Mouse (Mus musculus) urinary bladder, postnatal 4 days (tissue): ENCODE data around the gene Klc3.

Experiments
- DNase-seq, 2 experiments: peaks; one replicate each; pipeline ENCODE4 v3.0.0; 2021 to 2022; ENCODE audit warnings: low spot score in 2 of 2

Klc3 gene

GRCm38 (mm10) chr7:19359892-19360641, 43.8 kb downstream of the Klc3 start:
- DNase-seq: peak; percentile 77

DNA sequence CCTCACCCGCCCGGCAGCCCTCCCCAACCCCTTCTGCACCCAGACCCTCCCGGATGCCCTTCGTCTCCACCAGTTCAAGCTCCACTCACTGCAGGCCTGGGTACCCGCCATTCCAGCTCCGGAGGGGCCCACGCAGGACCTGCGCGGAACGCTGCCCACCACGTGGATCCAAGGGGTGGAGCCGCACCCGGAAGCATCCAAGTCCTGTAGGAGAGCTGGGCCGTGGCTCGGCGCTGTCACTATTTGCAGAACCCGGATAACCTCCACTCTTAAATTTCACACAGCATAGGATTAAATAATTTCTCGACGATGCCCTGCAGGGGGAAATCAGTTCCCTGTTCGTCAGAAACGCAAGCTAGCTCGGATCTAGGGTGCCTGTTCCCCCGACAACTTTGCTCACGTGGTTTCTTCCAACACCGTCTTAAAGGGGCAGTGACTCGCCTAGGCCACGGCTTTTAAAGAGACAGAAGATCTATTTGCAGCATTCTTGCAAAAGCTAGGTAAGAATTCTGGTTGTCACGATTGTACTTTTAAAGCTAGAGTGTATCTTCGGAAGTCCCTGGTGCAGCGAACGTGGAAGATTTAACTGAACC, 44.5 kb downstream of the Klc3 start, which contains the start of the genes Cd3eap and Ppp1r13l:
Cd3eap (minus strand) TSS at position 185 of the 593 bp plus-strand sequence.
Ppp1r13l (plus strand) TSS at position 451 of the 593 bp plus-strand sequence.
- peak; percentile 82 to 85 for DNase-seq

DNA sequence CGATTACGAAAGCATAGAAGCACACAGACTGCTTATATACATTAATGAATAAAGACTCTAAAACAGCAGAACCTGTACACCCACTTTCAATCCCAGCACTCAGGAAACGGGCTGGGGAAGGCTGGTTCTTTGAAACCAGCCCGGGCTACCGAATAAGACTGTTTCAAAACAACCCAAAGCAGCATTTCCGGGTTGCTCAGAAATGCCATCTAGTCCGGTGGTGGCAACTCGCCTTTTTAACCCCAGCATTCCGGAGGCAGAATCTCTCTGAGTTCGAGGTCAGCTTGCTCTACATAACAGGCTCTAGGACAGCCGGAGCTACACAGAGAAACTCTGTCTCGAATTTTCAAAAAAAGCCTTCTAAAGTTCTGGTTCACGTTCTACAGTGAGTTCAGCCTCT, 45.3 kb downstream of the Klc3 start:
- no peak for DNase-seq

- DNase-seq: no peak
Measured at GRCm38 (mm10) chr7:19357381-19358375, 46.2 kb downstream of the Klc3 start.

DNA sequence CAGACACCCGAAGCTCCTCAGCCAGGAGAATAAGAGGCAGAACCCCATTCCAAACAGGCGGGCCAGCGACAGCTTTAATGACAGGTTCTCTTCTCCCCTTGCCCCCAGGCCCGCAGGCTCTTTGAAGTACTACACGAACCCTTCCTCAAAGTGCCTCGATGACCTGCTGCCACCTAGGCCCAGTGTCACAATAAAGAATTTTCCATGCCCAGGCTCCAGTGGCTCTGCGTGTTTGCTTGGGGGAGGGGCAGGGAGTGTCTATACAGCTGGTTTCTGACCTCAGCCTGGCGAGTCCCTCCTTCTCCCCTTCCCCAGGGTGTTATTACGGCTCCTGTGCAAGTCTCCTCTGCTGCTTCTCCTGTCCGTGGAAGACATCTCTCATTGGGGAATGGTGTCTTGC, 47.6 kb downstream of the Klc3 start:
- no peak for DNase-seq

DNA sequence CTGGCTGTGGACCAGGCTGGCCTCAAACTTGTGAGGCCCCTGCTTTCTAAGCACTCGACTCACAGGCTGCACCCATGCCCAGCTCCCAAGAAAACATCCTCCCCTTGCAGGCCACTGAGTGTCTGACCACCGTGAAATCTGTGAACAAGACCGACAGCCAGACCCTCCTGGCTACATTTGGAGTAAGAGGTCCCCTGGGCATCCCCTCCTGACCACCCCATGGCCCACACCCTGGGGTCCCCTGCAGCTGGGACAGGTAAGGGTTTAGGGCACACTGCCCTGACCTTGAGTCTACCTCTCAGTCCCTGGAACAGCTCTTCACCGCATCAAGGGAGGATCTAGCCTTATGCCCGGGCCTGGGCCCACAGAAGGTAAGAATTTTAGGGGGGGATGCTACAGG, 48.9 kb downstream of the Klc3 start:
- no peak for DNase-seq

DNA sequence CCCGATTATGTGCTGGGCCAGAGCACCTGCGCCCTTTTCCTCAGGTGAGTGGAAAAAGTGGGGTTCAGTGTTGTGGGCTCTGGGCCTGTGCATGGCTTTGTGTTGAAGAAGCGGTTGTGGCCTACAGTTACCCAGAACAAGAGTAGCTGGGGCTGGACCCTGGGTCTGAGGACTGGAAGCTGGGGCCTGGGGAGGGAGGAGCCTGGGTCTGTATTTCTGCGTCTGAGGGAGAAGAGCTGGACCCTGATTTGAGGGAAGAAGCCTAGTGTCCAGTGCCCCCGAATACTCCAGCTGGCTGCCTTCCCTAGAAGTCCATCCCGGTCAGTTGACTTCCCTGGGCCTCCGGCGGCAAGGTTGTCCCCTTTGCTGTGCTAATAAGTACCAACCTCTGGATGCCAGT, 53.7 kb downstream of the Klc3 start:
- DNase-seq: no peak

- no peak for DNase-seq
Measured at GRCm38 (mm10) chr7:19349188-19349915, 54.6 kb downstream of the Klc3 start.

DNA sequence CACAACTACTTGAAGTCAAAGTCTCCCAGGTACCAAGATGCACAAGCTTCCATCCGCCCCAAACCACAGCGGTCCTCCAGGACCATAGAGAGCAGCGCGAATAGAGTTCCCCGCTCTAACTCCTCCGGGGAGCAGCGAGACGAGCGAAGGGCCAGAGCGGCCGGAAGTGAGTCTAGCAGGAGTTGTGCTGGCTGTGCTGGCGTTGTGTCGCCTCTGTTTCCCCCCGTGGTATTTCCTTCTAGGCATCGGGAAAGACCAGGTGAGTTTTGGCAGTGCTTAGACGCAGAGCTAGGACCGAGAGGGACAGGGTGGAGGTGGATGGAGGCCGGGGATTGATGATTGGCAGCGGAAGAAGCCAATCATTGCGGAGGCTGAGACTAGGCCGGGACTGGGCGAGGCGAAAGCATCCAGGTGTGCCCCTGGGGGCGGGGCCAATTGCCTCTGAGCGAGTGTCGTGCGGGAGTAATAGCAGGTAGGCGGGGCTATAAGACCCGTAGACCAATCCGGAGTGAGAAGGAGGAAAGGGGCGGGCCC, 58.9 kb downstream of the Klc3 start:
- DNase-seq: peak; percentile 92 to 93
